Mouse (Mus musculus) kidney, adult 18-20 months (tissue): ENCODE measurements around the gene Itprip.

Source experiments
- DNase-seq: peaks from one replicate; pipeline ENCODE4 v3.0.0; 2021

Itprip gene

GRCm38 (mm10) chr19:47919126-47919965, at the start of gene Itprip, which contains the start of gene Cfap43:
Gene Itprip (minus strand): TSS chr19:47919299.
Gene Cfap43 (minus strand): TSS chr19:47919287.
- DNase-seq = peak; percentile 86

- no peak for DNase-seq
Observed at GRCm38 (mm10) chr19:47958181-47958580, 39.1 kb upstream of the Itprip start.

GRCm38 (mm10) chr19:47953169-47953568, 34.1 kb upstream of the Itprip start:
- no peak for DNase-seq

- DNase-seq = no peak
Observed at GRCm38 (mm10) chr19:47950946-47951345, 31.8 kb upstream of the Itprip start.

GRCm38 (mm10) chr19:47946821-47947465, 27.8 kb upstream of the Itprip start:
- DNase-seq = no peak

- no peak for DNase-seq
Observed at GRCm38 (mm10) chr19:47939361-47939760, 20.3 kb upstream of the Itprip start.

- DNase-seq = peak; percentile 53
Observed at GRCm38 (mm10) chr19:47937443-47938406, 18.6 kb upstream of the Itprip start, which contains the start of gene Cfap58. Gene Cfap58 (plus strand): TSS chr19:47937675.

- DNase-seq = no peak
Observed at GRCm38 (mm10) chr19:47936938-47937337, 17.8 kb upstream of the Itprip start.

GRCm38 (mm10) chr19:47936490-47936889, 17.4 kb upstream of the Itprip start:
- DNase-seq = no peak

GRCm38 (mm10) chr19:47935530-47935929, 16.4 kb upstream of the Itprip start:
- DNase-seq = no peak

GRCm38 (mm10) chr19:47934636-47935238, 15.6 kb upstream of the Itprip start:
- no peak for DNase-seq

- no peak for DNase-seq
Observed at GRCm38 (mm10) chr19:47934146-47934545, 15.0 kb upstream of the Itprip start.

- peak; percentile 35 for DNase-seq
Observed at GRCm38 (mm10) chr19:47931982-47932638, 13.0 kb upstream of the Itprip start.

- DNase-seq = no peak
Observed at GRCm38 (mm10) chr19:47929043-47929442, 9.9 kb upstream of the Itprip start.

- no peak for DNase-seq
Observed at GRCm38 (mm10) chr19:47927032-47927431, 7.9 kb upstream of the Itprip start.

- peak; percentile 44 for DNase-seq
Observed at GRCm38 (mm10) chr19:47925819-47926218, 6.7 kb upstream of the Itprip start.

GRCm38 (mm10) chr19:47919966-47920375, 872 bp upstream of the Itprip start:
- DNase-seq = peak; percentile 38

- DNase-seq = no peak
Observed at GRCm38 (mm10) chr19:47918455-47919101, 521 bp downstream of the Itprip start.

- no peak for DNase-seq
Observed at GRCm38 (mm10) chr19:47918016-47918415, 1.1 kb downstream of the Itprip start.

- DNase-seq = no peak
Observed at GRCm38 (mm10) chr19:47917396-47917795, 1.7 kb downstream of the Itprip start.

- DNase-seq = no peak
Observed at GRCm38 (mm10) chr19:47915251-47915650, 3.8 kb downstream of the Itprip start.
